Mouse (Mus musculus): ENCODE results near the gene Nthl1. TPM values are rescaled to one million over a fixed set of nuclear protein-coding genes. Genes with fewer than 3 reads are reported as not detected.

The Nthl1 gene
- polyA plus RNA-seq, 1 experiment from 2014 or later: 9.6 TPM

DNA sequence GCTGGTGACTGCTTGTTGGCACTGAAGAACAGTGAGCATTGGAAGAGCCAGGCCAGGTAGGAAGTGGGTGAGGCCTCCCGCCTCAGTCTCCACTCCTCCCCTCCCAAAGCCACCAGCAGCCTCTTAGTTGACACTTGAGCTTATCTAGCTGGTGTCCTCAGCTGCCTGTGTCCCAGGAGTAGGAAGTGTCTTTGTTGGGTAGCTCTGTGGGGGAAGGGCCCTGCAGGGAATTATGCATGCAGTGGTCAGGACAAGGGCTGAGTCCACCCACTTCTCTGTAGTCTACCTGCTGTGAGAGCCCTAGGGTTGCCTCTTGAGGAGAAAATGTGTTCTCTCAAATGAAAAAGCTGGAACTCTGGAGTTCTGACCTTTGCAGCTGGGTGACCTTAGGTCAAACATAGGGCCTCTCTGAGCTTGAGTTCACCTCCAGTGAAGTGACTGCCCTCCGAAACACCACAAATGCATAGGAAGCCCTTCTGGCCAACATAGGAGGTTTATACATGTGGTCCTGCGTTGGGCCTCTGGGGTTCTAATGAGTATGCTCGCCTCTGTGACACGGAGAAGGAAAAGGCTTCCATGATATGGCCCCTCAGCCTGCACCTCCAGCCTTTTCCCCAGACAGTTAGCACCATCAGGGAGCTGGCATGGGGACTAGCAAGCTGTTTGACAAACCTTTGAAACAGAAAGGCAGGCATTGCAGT, 4.5 kb downstream of the Nthl1 start:
- no peak overlapping the region for H3K9ac ChIP-seq (ENCODE audit: low read depth, low read length)
- no peaks in the 10 kb centered on the region for H3K27me3 ChIP-seq (replicated peaks; ENCODE audit: control insufficient read depth, insufficient read depth, low read length)
- H3K4me2 ChIP-seq (ENCODE audit: low read length): no peak overlapping the region
- no peaks in the 10 kb centered on the region for H3K9me3 ChIP-seq (ENCODE audit: control insufficient read depth, low read length)
- H3K27ac ChIP-seq (ENCODE audit: low read depth, low read length): no peak overlapping the region
- 70% methylated on average over 5 of the region's 5 CpGs for WGBS
- no peak for ATAC-seq
- H3K4me1 ChIP-seq (ENCODE audit: control insufficient read depth, insufficient read depth, low read depth, low read length): peaks cover 7% of the 10 kb centered on the region
- H3K36me3 ChIP-seq (ENCODE audit: control insufficient read depth, insufficient read depth, low read length): peaks cover 3% of the 10 kb centered on the region; the same call in 1 of the 2 replicates
- no peak overlapping the region for H3K4me3 ChIP-seq (ENCODE audit: low read length)

- H3K4me2 ChIP-seq (ENCODE audit: low read length): no peak overlapping the region
- no peaks in the 10 kb centered on the region for H3K9me3 ChIP-seq (ENCODE audit: control insufficient read depth, low read length)
- no peak overlapping the region for H3K4me3 ChIP-seq (ENCODE audit: low read length)
- H3K27ac ChIP-seq (ENCODE audit: low read depth, low read length): no peak overlapping the region
- ATAC-seq: no peak
- H3K36me3 ChIP-seq (ENCODE audit: control insufficient read depth, insufficient read depth, low read length): peaks cover 3% of the 10 kb centered on the region; the same call in 1 of the 2 replicates
- WGBS: 94% methylated on average over 4 of the region's 4 CpGs
- H3K27me3 ChIP-seq (replicated peaks; ENCODE audit: control insufficient read depth, insufficient read depth, low read length): no peaks in the 10 kb centered on the region
- no peak overlapping the region for H3K9ac ChIP-seq (ENCODE audit: low read depth, low read length)
- H3K4me1 ChIP-seq (ENCODE audit: control insufficient read depth, insufficient read depth, low read depth, low read length): peaks cover under 1% of the 10 kb centered on the region
Measured at GRCm38 (mm10) chr17:24638214-24638613, 5.7 kb downstream of the Nthl1 start.

DNA sequence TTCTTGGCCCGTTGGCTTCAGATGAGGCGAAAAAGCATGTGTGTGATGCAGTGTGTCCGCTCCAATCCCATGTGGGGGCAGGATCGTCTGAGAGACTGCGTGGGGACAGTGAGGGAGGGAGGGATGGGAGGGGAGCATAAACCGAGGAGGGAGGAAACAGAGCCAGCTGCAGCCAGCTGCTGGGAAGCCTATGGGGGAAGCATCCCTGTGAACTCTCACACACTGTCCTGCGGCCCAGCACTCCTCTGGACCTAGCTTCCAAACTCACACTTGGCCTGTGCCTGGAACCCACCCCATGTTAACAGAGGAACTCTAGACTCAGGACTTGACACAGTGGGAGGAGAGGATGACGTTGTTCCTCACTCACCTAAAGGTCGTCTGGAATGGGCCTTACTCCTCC, 6.4 kb downstream of the Nthl1 start:
- Histone ChIP-seq H3K27me3 (replicated peaks; ENCODE audit: control insufficient read depth, insufficient read depth, low read length) (no peaks in the 10 kb centered on the region), H3K27ac (ENCODE audit: low read depth, low read length) (no peak overlapping the region), H3K36me3 (ENCODE audit: control insufficient read depth, insufficient read depth, low read length) (peaks cover 3% of the 10 kb centered on the region; the same call in 1 of the 2 replicates), H3K4me1 (ENCODE audit: control insufficient read depth, insufficient read depth, low read depth, low read length) (no peaks in the 10 kb centered on the region), H3K4me2 (ENCODE audit: low read length) (no peak overlapping the region), H3K4me3 (ENCODE audit: low read length) (no peak overlapping the region), H3K9me3 (ENCODE audit: control insufficient read depth, low read length) (no peaks in the 10 kb centered on the region), H3K9ac (ENCODE audit: low read depth, low read length) (no peak overlapping the region)
- ATAC-seq: no peak
- WGBS: 74% methylated on average over 9 of the region's 9 CpGs

GRCm38 (mm10) chr17:24639571-24639988, 7.1 kb downstream of the Nthl1 start:
- 73% methylated on average over 5 of the region's 5 CpGs for WGBS
- no peak overlapping the region for H3K9ac ChIP-seq (ENCODE audit: low read depth, low read length)
- no peak overlapping the region for H3K4me2 ChIP-seq (ENCODE audit: low read length)
- peak overlapping the region; percentile 44; the same call in 1 of the 2 replicates for H3K27ac ChIP-seq (ENCODE audit: low read depth, low read length)
- no peaks in the 10 kb centered on the region for H3K4me1 ChIP-seq (ENCODE audit: control insufficient read depth, insufficient read depth, low read depth, low read length)
- H3K27me3 ChIP-seq (replicated peaks; ENCODE audit: control insufficient read depth, insufficient read depth, low read length): no peaks in the 10 kb centered on the region
- H3K4me3 ChIP-seq (ENCODE audit: low read length): no peak overlapping the region
- no peak for ATAC-seq
- H3K9me3 ChIP-seq (ENCODE audit: control insufficient read depth, low read length): no peaks in the 10 kb centered on the region
- peaks cover 3% of the 10 kb centered on the region; the same call in 1 of the 2 replicates for H3K36me3 ChIP-seq (ENCODE audit: control insufficient read depth, insufficient read depth, low read length)

GRCm38 (mm10) chr17:24640119-24640518, 7.6 kb downstream of the Nthl1 start:
- ATAC-seq: no peak
- peaks cover 3% of the 10 kb centered on the region; the same call in 1 of the 2 replicates for H3K36me3 ChIP-seq (ENCODE audit: control insufficient read depth, insufficient read depth, low read length)

GRCm38 (mm10) chr17:24640581-24640980, 8.1 kb downstream of the Nthl1 start:
- H3K27me3 ChIP-seq (replicated peaks; ENCODE audit: control insufficient read depth, insufficient read depth, low read length): no peaks in the 10 kb centered on the region
- no peak overlapping the region for H3K27ac ChIP-seq (ENCODE audit: low read depth, low read length)
- no peak for ATAC-seq
- no peak overlapping the region for H3K4me3 ChIP-seq (ENCODE audit: low read length)
- H3K9me3 ChIP-seq (ENCODE audit: control insufficient read depth, low read length): no peaks in the 10 kb centered on the region
- H3K4me1 ChIP-seq (ENCODE audit: control insufficient read depth, insufficient read depth, low read depth, low read length): no peaks in the 10 kb centered on the region
- no peak overlapping the region for H3K9ac ChIP-seq (ENCODE audit: low read depth, low read length)
- WGBS: 96% methylated on average over 15 of the region's 15 CpGs
- H3K4me2 ChIP-seq (ENCODE audit: low read length): no peak overlapping the region
- H3K36me3 ChIP-seq (ENCODE audit: control insufficient read depth, insufficient read depth, low read length): peaks cover 3% of the 10 kb centered on the region; the same call in 1 of the 2 replicates

More at GRCm38 (mm10) chr17:24640119-24640518, 7.6 kb downstream of the Nthl1 start:
- H3K9ac ChIP-seq (ENCODE audit: low read depth, low read length): no peak overlapping the region
- H3K27ac ChIP-seq (ENCODE audit: low read depth, low read length): no peak overlapping the region
- no peak overlapping the region for H3K4me3 ChIP-seq (ENCODE audit: low read length)
- no peak overlapping the region for H3K4me2 ChIP-seq (ENCODE audit: low read length)
- 84% methylated on average over 7 of the region's 7 CpGs for WGBS
- no peaks in the 10 kb centered on the region for H3K4me1 ChIP-seq (ENCODE audit: control insufficient read depth, insufficient read depth, low read depth, low read length)
- no peaks in the 10 kb centered on the region for H3K27me3 ChIP-seq (replicated peaks; ENCODE audit: control insufficient read depth, insufficient read depth, low read length)
- no peaks in the 10 kb centered on the region for H3K9me3 ChIP-seq (ENCODE audit: control insufficient read depth, low read length)

DNA sequence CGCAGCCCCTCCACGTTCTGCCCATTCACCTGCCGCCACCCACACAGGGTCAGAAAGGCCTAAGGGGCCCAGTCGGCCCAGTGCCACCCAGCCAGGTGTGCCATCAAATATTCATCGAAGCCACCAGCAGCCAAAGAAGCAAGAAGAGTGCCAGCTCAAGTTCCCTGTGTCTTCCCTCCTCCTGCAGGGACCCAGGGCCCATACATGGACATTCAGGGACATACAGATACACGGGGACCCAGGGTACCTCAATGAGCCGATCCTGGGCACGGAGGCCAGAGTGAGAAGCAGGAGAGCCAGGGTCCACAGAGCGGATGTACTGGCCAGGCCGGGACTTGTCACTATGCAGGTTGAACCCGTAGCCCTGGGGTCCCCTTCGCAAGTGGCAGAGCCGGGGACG, 9.5 kb downstream of the Nthl1 start:
- Histone ChIP-seq H3K9me3 (ENCODE audit: control insufficient read depth, low read length) (no peaks in the 10 kb centered on the region), H3K9ac (ENCODE audit: low read depth, low read length) (no peak overlapping the region), H3K4me3 (ENCODE audit: low read length) (no peak overlapping the region), H3K4me1 (ENCODE audit: control insufficient read depth, insufficient read depth, low read depth, low read length) (no peaks in the 10 kb centered on the region), H3K27me3 (replicated peaks; ENCODE audit: control insufficient read depth, insufficient read depth, low read length) (no peaks in the 10 kb centered on the region), H3K36me3 (ENCODE audit: control insufficient read depth, insufficient read depth, low read length) (peaks cover 3% of the 10 kb centered on the region; the same call in 1 of the 2 replicates), H3K4me2 (ENCODE audit: low read length) (no peak overlapping the region), H3K27ac (ENCODE audit: low read depth, low read length) (no peak overlapping the region)
- no peak for ATAC-seq
- WGBS: 95% methylated on average over 14 of the region's 14 CpGs

DNA sequence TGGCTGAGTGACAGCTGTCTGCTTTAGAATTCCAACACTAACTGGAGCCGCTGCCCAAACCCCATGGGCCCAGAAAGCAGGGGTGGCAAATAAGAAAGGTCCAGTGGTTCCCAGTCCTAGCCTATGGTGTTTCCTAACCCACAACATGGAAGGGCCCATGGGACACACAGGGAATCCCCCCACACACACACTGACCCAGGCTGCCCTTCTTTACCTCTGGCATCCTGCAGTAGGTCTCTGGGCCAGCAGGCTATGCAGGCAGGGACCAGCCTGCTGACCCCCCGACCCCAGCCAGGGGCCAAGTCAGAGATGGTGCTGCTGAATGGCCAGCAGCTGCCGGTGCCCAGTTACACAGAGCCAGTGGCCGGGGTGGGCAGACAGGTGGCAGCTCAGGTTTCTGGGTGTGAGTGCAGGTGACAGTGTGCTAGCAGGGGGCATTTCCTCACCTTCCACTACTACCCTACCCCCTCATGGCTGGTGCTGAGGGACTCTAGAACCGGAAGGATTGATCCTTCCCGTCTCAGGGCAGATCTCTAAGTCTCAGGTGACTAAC, 10.4 kb downstream of the Nthl1 start:
- no peak overlapping the region for H3K27ac ChIP-seq (ENCODE audit: low read depth, low read length)
- H3K36me3 ChIP-seq (ENCODE audit: control insufficient read depth, insufficient read depth, low read length): peaks cover 3% of the 10 kb centered on the region; the same call in 1 of the 2 replicates
- H3K27me3 ChIP-seq (replicated peaks; ENCODE audit: control insufficient read depth, insufficient read depth, low read length): no peaks in the 10 kb centered on the region
- H3K9ac ChIP-seq (ENCODE audit: low read depth, low read length): no peak overlapping the region
- H3K4me2 ChIP-seq (ENCODE audit: low read length): no peak overlapping the region
- no peak for ATAC-seq
- no peaks in the 10 kb centered on the region for H3K4me1 ChIP-seq (ENCODE audit: control insufficient read depth, insufficient read depth, low read depth, low read length)
- no peaks in the 10 kb centered on the region for H3K9me3 ChIP-seq (ENCODE audit: control insufficient read depth, low read length)
- WGBS: 78% methylated on average over 6 of the region's 6 CpGs
- H3K4me3 ChIP-seq (ENCODE audit: low read length): no peak overlapping the region

DNA sequence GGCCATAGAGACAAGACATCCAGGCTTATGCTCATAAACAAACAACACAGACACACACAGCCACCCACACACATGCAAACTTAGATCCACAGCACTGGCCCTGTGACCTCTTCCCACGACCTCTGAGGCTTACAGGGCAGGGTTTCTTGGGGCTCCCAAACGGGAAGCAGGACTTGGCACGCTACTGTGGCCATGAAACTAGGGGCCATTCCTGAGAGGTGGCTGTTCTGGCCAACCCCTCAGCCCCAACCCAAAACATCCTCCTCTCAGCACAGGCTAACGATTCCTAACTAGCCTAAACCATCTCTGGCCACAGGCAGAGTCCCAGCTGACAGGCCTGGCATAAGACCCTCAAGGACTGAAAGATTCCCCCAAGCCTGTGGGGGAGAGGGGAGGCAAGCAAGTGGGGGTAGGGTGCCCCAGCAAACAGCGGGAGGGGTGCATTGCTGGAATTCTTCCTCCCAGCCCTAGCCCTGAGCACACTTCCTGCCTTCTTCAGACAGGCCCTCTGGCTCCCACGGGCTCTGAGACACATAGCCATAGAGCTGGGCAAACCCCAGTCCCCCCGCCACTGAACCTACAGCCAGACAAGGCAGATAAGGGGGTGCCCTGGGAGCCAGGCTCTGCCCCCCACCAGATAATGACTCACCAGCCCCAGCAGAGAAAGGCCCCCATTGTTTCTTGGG, 11.7 kb downstream of the Nthl1 start:
- peaks cover 3% of the 10 kb centered on the region; the same call in 1 of the 2 replicates for H3K4me1 ChIP-seq (ENCODE audit: control insufficient read depth, insufficient read depth, low read depth, low read length)
- ATAC-seq: no peak
- no peak overlapping the region for H3K4me3 ChIP-seq (ENCODE audit: low read length)
- 58% methylated on average over 7 of the region's 7 CpGs for WGBS
- 0 out of 2 replicates have a peak overlapping the region, but pooled peaks have one; percentile 6 for H3K27ac ChIP-seq (ENCODE audit: low read depth, low read length)
- H3K9ac ChIP-seq (ENCODE audit: low read depth, low read length): no peak overlapping the region
- no peak overlapping the region for H3K4me2 ChIP-seq (ENCODE audit: low read length)
- no peaks in the 10 kb centered on the region for H3K9me3 ChIP-seq (ENCODE audit: control insufficient read depth, low read length)
- H3K27me3 ChIP-seq (replicated peaks; ENCODE audit: control insufficient read depth, insufficient read depth, low read length): no peaks in the 10 kb centered on the region
- peaks cover 3% of the 10 kb centered on the region; the same call in 1 of the 2 replicates for H3K36me3 ChIP-seq (ENCODE audit: control insufficient read depth, insufficient read depth, low read length)
